Comparison of ENCODE assay signal across 12 mouse cellular contexts in the genomic region with DNA sequence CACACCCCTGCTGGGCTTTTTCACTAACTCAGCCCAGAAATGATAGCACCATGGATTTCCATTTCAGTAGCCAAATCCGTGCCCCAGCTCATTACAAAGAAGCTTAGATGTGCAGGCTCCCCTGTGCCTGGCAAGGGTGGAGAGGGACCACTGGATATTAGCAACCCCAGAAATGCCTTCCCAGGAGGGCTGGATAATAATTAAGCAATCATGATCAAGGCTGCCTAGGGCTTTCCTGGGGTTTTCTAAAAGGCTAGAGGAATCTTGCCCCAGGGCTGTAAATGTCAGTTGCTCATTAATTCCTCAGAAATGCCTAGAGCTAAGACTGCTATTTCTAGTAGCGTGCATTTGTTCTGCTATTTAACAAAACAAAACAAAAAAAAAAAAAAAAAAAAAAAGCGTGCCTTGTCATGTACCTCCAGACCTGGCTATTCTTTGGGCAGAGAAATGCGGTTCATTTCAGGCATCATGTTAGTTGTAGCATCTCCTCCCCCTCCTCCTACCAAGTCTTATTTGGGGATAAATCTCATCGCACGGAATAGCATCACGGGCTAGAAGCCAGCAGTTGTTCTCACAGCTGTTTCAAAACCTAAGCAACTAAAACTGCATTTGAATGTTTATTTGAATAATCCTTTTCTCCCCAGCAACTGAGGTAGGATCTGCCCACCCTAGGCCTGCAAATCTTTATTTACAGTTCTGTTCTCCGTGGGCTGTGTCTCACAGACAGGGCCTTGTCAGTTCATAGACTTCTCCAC.
DNase-seq lines count a peak whose midpoint lies in the region; ATAC-seq and TF ChIP-seq lines count a peak whose summit lies in the region.
"Had no signal": no experiment of that assay in that cellular context is flagged by ENCODE, and none has a peak within 500 bp of the region (broad histone marks: within the 10 kb centered on the region; RNA-seq: fewer than 3 reads in every experiment).

No protein-coding gene starts in this region.

- 20% methylated on average over 8 of the region's 8 CpGs for WGBS in midbrain, embryonic 13.5 days
- 45% methylated on average over 8 of the region's 8 CpGs for WGBS in midbrain, embryonic 11.5 days
- WGBS in kidney, embryonic 14.5 days, result 27% methylated on average over 8 of the region's 8 CpGs
- 42% methylated on average over 8 of the region's 8 CpGs for WGBS in heart, embryonic 11.5 days (ENCODE audit: insufficient replicate concordance)
- 72% methylated on average over 8 of the region's 8 CpGs for WGBS in thymus, adult 2 months

- peak; percentile 9 to 10 for DNase-seq in frontal cortex, postnatal 36 days (ENCODE audit: low spot score in 2 of 2)
- DNase-seq in midbrain, embryonic 11.5 days (ENCODE audit: low spot score, missing footprints), result no peak
- DNase-seq in telencephalon, adult 2 months (ENCODE audit: low read depth, low spot score), result peak; percentile 19
- DNase-seq in thymus, adult 2 months, result no peak
- DNase-seq: adrenal gland, adult 8-10 months; cerebellum, adult 18-20 months; thymus, postnatal 36 days had no signal

- H3K27me3 ChIP-seq in midbrain, embryonic 13.5 days, result no peaks in the 10 kb centered on the region
- H3K27me3 ChIP-seq in midbrain, embryonic 11.5 days (ENCODE audit: control insufficient read depth, insufficient read depth, low read length), result no peaks in the 10 kb centered on the region
- H3K27me3 ChIP-seq in kidney, embryonic 14.5 days (ENCODE audit: control insufficient read depth, insufficient read depth, low read length), result no peaks in the 10 kb centered on the region
- H3K27me3 ChIP-seq in heart, embryonic 11.5 days (ENCODE audit: control insufficient read depth, insufficient read depth, low read length), result no peaks in the 10 kb centered on the region
- no peaks in the 10 kb centered on the region for H3K27me3 ChIP-seq in thymus, adult 2 months (ENCODE audit: control insufficient read depth, insufficient read depth, low read length)
- H3K27me3 ChIP-seq: embryonic facial prominence, embryonic 12.5 days had no signal

- no peak for TF ChIP-seq CTCF in thymus, adult 2 months (IDR thresholded peaks at IDR 0.05; ENCODE audit: borderline replicate concordance, control insufficient read depth, extremely low read depth, insufficient read depth, low read length, poor library complexity)

- H3K27ac ChIP-seq in midbrain, embryonic 13.5 days, result peak overlapping the region; percentile 45
- no peak overlapping the region for H3K27ac ChIP-seq in midbrain, embryonic 11.5 days (ENCODE audit: low read depth, low read length)
- H3K27ac ChIP-seq in kidney, embryonic 14.5 days (ENCODE audit: low read depth, low read length), result peak overlapping the region; percentile 10; the same call in 1 of the 2 replicates
- H3K27ac ChIP-seq in heart, embryonic 11.5 days (ENCODE audit: low read depth, low read length), result no peak overlapping the region
- no peak overlapping the region for H3K27ac ChIP-seq in thymus, adult 2 months (ENCODE audit: control insufficient read depth, insufficient read depth, low read length)
- H3K27ac ChIP-seq: embryonic facial prominence, embryonic 12.5 days had no signal

- H3K4me2 ChIP-seq in midbrain, embryonic 13.5 days (replicated peaks), result no peak overlapping the region
- no peak overlapping the region for H3K4me2 ChIP-seq in midbrain, embryonic 11.5 days
- H3K4me2 ChIP-seq in kidney, embryonic 14.5 days (replicated peaks; ENCODE audit: low read depth, low read length), result no peak overlapping the region
- H3K4me2 ChIP-seq in heart, embryonic 11.5 days, result no peak overlapping the region
- H3K4me2 ChIP-seq: embryonic facial prominence, embryonic 12.5 days had no signal

- no peaks in the 10 kb centered on the region for H3K36me3 ChIP-seq in midbrain, embryonic 13.5 days
- no peaks in the 10 kb centered on the region for H3K36me3 ChIP-seq in midbrain, embryonic 11.5 days (ENCODE audit: control insufficient read depth, insufficient read depth, low read length)
- no peaks in the 10 kb centered on the region for H3K36me3 ChIP-seq in kidney, embryonic 14.5 days (ENCODE audit: control insufficient read depth, insufficient read depth, low read length)
- H3K36me3 ChIP-seq in heart, embryonic 11.5 days (ENCODE audit: control insufficient read depth, insufficient read depth, low read length), result no peaks in the 10 kb centered on the region
- no peaks in the 10 kb centered on the region for H3K36me3 ChIP-seq in thymus, adult 2 months (ENCODE audit: control insufficient read depth, insufficient read depth, low read length)
- H3K36me3 ChIP-seq: embryonic facial prominence, embryonic 12.5 days had no signal

- ATAC-seq in frontal cortex, adult (ENCODE audit: low TSS enrichment), result no peak
- peak; percentile 77 for ATAC-seq in midbrain, embryonic 13.5 days
- no peak for ATAC-seq in midbrain, embryonic 11.5 days (ENCODE audit: low FRiP score)
- ATAC-seq in kidney, embryonic 14.5 days (ENCODE audit: low FRiP score, low TSS enrichment), result no peak
- no peak for ATAC-seq in heart, embryonic 11.5 days (replicated peaks; ENCODE audit: insufficient number of reproducible peaks, low FRiP score, low TSS enrichment)

- H3K4me1 ChIP-seq in midbrain, embryonic 13.5 days (replicated peaks), result peaks cover 17% of the 10 kb centered on the region
- H3K4me1 ChIP-seq in midbrain, embryonic 11.5 days (ENCODE audit: control insufficient read depth, insufficient read depth, low read length), result no peaks in the 10 kb centered on the region
- H3K4me1 ChIP-seq in kidney, embryonic 14.5 days (ENCODE audit: control insufficient read depth, insufficient read depth, low read length), result peaks cover 5% of the 10 kb centered on the region; the same call in 1 of the 2 replicates
- no peaks in the 10 kb centered on the region for H3K4me1 ChIP-seq in heart, embryonic 11.5 days (ENCODE audit: control insufficient read depth, insufficient read depth, low read length)
- no peaks in the 10 kb centered on the region for H3K4me1 ChIP-seq in thymus, adult 2 months (replicated peaks; ENCODE audit: control insufficient read depth, insufficient read depth, low read length)
- H3K4me1 ChIP-seq: embryonic facial prominence, embryonic 12.5 days had no signal

- TF ChIP-seq POLR2A in thymus, adult 2 months (IDR thresholded peaks at IDR 0.05; ENCODE audit: control insufficient read depth, extremely low read depth, insufficient read depth, low read length, poor library complexity), result no peak

- H3K4me3 ChIP-seq in midbrain, embryonic 13.5 days (replicated peaks), result no peak overlapping the region
- H3K4me3 ChIP-seq in midbrain, embryonic 11.5 days (ENCODE audit: low read depth, low read length), result no peak overlapping the region
- H3K4me3 ChIP-seq in kidney, embryonic 14.5 days (ENCODE audit: low read length), result no peak overlapping the region
- H3K4me3 ChIP-seq in heart, embryonic 11.5 days (ENCODE audit: low read depth, low read length), result no peak overlapping the region
- no peak overlapping the region for H3K4me3 ChIP-seq in thymus, adult 2 months (ENCODE audit: control insufficient read depth, insufficient read depth, low read length)
- H3K4me3 ChIP-seq: embryonic facial prominence, embryonic 12.5 days had no signal

- H3K9me3 ChIP-seq in midbrain, embryonic 13.5 days, result no peaks in the 10 kb centered on the region
- no peaks in the 10 kb centered on the region for H3K9me3 ChIP-seq in midbrain, embryonic 11.5 days (ENCODE audit: control insufficient read depth, low read length)
- H3K9me3 ChIP-seq in kidney, embryonic 14.5 days (ENCODE audit: control insufficient read depth, low read length), result no peaks in the 10 kb centered on the region
- H3K9me3 ChIP-seq in heart, embryonic 11.5 days (replicated peaks; ENCODE audit: control insufficient read depth, low read length), result no peaks in the 10 kb centered on the region
- H3K9me3 ChIP-seq: embryonic facial prominence, embryonic 12.5 days had no signal

- no peak overlapping the region for H3K9ac ChIP-seq in midbrain, embryonic 13.5 days (replicated peaks)
- H3K9ac ChIP-seq in midbrain, embryonic 11.5 days (ENCODE audit: low read length), result no peak overlapping the region
- no peak overlapping the region for H3K9ac ChIP-seq in kidney, embryonic 14.5 days (ENCODE audit: low read depth, low read length)
- no peak overlapping the region for H3K9ac ChIP-seq in heart, embryonic 11.5 days (ENCODE audit: low read depth, low read length)
- H3K9ac ChIP-seq: embryonic facial prominence, embryonic 12.5 days had no signal

Comparison
In these comparisons a context has a peak if more than half of its experiments do, and no peak if none do; other contexts are left out.
1. H3K27ac ChIP-seq: peak in midbrain, embryonic 13.5 days (single experiment) and kidney, embryonic 14.5 days (single experiment); none in midbrain, embryonic 11.5 days (single experiment), heart, embryonic 11.5 days (single experiment) and thymus, adult 2 months (single experiment).
2. DNase-seq: peak in frontal cortex, postnatal 36 days (2 of 2) and telencephalon, adult 2 months (single experiment); none in midbrain, embryonic 11.5 days (single experiment) and thymus, adult 2 months (single experiment).